Mouse (Mus musculus) spleen, adult 12 weeks (tissue): Measurements from ENCODE around the gene Cep290.
"Not testable (repeated sequence)": the region's sequence is repeated elsewhere in the genome, so short reads cannot be mapped to it uniquely, and the experiment has no call there.

Source experiments
- DNase-seq: peaks from one replicate; pipeline ENCODE4 v3.0.0; 2022; ENCODE audit warnings: low spot score

The Cep290 gene

DNA sequence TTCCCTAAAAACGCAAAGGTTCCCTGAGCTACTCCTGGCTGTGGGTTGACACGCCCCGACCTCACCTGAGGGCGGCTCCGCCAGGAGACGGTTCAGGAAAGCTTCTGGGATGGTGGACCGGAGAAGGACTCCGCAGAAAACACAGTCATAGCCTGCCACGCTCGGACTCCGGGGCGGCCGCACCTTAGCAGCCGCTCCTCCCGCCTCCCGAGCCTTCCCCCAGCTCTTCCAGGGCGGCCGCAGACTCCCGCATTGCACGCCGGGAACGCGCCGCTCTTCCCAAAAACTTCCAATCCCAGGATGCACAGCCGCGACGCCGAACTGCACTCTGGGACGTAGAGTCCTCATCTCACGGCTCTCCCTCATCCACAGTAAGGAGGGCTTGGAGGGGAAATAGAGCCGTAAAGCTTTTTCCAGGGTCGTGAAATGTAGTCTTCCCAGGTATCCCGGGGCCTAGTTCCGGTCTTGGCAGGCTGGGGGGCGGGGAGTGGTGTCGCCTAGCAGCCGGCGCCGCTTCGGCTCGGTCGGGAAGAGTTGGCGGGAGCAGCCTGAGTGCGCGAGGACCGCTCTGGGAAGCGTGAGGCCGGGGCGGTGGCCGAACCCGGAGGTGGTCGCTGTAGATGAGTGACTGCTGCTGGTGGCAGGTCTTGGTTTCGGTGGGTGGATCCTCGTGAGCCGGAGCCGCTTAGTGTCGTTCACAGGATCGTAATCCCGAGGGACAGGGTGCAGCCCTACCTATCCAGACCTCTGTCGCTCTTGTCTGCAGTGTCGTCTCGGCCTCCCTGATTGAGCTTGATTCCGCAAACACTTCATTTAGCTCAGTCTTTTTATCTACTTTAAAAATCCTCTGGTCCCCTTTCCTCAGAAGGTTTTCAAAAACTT lies at the start of gene Cep290, which contains the start of gene Tmtc3:
Cep290 (plus strand) TSS at position 462 of the 882 bp plus-strand sequence.
Tmtc3 (minus strand) TSS at position 254 of the 882 bp plus-strand sequence.
- peak; percentile 76 for DNase-seq

DNA sequence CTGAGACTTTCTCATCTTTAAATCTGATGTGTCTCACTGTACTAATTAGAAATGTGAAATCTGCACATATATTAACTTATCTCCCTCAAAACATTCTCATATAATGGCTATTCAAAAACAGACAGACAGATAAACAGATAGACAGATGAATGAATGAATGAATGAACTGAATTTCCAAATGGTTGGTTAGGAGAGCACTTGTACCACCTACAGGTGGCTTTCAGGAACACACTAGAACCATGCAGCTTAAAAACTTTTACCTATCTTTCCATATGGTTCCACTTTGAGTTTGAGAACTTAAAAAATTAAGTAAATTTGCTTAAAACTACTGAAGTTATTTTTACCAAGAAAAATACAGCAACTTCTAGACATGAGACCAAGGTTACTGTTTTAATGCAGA lies 38.0 kb upstream of the Cep290 start:
- no peak for DNase-seq

DNA sequence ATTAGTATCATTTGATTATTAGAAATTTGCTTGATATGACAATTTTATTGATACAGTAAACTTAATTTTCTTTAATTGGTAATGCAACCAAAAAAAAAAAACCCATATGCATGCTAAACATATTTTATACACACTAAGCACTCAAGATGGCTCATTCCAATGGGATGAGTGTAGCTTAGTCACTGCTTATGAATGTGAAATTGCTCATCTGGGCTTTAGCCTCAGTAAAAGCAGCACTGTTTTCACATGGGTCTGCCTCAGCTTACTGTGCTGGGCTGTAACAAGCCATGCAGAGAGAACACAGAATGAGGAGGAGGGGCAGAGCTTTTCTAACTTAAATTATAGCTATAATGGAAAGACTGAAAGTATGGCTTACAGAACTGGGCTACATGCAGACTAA lies 26.8 kb upstream of the Cep290 start:
- no peak for DNase-seq

DNA sequence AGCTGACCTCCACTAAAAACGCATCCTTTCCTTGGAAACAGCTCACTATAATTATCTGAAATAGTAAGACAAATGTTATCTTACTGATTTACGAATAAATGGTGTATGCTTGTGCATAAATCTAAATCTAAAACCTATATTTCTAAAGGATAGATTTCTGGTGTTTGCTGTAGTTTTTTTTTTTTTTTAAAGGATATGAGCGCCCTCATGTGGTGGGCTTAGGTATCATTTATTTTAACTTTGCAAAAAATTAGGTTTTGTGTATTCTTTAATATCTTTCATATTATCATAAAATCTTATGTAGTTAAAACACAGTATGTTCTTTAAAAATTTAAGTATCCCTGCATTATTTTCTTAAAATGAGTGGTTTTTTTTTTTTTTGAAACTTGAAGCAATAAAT lies 12.3 kb upstream of the Cep290 start:
- DNase-seq: no peak

DNA sequence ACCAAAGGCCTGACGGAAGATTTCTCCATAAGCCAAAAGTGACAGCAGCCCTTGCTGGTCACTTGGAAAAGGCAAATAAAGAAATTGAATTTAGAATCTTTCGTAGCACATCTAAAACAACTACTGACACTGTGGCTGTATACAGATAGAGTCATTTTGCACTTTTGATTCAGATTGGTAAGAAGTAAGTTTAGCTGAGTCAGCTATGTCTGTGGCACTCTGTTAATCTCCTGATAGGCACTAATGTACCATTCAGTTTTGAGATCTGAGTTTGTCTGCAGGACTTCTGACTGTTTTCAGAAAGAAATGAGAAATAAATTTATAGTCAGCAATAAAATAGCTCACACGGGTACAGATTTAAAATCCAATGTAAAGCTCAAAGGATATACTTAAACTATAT lies 7.8 kb upstream of the Cep290 start:
- no peak for DNase-seq

DNA sequence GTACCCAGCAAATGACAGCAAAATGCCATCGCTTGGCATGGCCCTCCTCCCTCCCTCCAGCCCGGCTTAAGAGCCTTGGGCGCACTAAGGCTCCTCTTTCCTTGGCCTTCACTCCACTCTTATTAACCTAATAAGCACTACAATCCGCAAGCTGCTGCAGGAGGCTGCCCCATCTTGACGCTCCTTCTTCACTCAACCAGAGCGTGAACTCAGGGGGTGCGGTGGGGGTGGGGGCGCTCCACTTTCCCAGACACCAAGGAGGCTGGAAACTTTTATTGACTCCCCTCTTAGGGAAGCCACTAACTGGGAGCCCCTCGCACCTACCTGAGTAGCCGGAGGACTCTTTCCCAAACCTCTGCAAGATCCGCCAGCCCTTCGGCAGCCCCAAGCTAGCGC lies 659 bp upstream of the Cep290 start:
- no peak for DNase-seq

DNA sequence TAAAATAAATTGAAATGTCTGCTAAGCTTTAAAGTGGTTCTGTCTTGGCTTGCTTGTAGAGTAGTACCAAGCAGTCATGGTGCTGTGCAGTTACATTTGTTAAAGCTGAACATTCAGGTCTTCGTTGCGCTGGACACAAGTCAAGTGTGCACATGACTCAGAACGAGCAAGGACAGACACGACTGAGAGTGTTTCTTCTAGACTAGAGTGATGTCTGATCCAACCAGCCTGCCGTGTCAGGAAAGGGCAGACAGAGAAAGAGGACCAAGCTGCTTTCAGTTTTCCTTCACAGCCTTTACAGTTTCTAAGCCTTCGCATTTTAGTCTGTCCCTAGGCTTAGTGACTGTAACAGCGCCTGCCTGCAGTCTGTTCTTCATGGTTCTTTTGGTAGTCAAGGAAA lies 4.6 kb downstream of the Cep290 start:
- DNase-seq: no peak

DNA sequence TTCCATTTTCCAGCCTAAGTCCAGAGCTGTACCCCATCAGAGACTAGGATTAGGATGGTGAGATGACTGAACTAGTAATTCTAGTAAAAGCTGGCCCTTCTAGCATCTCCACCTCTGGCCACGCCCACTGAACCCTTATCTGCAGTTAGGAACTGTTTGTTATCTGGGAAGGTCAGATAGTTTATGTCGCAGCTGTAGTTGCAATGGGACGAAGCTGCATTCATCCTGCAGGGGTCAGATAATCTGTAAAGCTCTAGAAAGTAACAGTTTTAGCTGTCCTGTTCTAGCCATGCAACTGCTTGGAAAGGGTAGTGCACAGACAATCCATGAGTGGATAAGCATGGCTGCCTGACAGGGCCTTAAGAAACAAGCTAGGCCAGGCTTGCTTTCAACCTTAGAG lies 11.0 kb downstream of the Cep290 start:
- peak; percentile 46 for DNase-seq

DNA sequence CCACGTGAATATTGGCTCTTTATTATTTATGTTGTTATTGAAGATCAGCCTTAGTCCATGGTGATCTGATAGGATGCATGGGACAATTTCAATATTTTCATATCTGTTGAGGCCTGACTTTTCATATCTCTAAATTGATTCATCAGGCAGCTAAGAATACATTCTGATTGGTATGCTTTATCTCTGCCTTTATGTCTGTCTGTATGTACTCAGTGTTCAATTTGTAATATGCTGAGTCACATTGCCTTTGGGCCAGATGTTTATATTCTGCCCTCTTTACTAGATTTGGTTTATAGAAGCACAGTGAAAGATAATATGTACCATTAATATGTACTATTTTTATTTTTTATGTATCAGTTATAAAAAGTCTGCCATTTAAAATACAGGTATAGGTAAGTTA lies 20.8 kb downstream of the Cep290 start:
- no peak for DNase-seq

DNA sequence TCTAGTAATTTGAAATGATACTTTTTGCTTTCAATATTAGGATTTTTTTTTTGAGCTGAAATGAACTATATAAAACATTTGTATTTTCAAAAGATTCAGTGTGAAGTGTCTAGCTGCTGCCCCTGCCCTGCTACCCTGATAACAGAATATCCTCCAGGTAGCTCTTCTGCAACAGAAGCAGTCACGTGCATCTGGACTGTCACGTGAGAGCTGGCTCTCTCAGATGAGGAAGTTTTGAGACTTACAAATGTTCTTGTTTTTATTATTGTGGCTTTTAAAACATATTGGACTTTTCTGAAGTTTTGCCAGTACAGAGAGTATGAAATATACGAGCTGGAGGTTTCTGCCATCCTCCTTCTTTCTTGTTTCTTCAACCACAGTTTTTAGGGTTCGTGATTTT lies 34.3 kb downstream of the Cep290 start:
- DNase-seq: no peak

DNA sequence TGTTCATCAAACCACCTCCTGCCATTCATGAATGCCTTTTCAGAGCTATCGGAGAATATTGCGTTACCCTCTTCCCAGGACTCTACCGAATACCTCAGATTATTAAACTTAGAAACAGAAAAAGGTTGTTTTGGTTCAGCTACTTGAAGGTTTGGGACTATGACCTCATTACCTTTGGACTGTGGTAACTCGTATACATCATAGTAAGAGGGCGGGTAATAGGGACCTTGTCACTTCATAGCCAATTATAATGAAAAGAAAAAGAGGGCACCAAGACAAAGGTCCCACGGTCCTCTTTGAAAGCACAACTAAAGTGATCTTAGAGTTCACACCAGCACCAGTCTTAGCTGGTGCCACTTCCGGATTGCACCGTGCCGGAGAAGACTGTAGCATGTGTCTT lies 35.0 kb downstream of the Cep290 start:
- DNase-seq: no peak

DNA sequence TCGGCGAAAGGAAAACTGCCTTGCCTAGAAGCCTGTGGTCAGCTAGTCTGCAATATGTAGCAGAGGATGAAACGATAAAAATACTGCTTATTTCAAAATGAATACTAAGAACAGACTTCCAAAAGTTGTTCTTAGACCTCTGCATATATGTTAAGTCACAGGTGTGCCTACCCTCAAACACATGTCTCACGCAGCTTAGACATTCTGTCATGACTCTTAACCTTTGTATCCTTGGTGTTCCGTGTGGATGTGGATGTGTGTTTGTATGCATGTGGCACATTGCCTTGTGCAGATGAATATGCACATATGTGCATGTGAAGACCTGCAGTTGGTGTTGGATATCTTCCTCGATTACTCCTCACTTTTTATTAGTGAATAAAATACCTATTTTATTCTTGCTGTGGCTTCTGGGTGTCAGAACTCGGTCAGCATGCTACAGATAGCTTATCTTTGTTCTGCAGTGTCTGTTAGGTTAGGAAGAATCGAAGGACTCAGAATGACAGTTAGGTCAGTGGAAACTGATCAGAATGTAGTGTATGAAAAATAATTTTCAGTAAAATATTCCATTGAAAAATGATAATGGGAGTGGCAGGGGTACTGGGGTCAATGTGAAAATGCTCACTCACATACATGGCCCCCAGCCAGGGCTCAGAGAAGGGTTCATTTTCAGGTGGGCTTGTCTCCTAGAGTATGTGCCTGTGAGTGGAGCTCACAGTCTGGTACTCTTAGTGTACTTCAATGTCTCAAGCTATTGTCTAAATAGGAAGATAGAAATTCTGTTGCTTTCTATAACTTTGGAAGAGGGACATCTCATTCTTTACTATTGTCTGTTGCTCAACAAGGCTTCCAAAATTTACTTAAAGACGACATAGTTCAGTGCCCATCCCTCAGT lies 37.4 kb downstream of the Cep290 start:
- no peak for DNase-seq

DNA sequence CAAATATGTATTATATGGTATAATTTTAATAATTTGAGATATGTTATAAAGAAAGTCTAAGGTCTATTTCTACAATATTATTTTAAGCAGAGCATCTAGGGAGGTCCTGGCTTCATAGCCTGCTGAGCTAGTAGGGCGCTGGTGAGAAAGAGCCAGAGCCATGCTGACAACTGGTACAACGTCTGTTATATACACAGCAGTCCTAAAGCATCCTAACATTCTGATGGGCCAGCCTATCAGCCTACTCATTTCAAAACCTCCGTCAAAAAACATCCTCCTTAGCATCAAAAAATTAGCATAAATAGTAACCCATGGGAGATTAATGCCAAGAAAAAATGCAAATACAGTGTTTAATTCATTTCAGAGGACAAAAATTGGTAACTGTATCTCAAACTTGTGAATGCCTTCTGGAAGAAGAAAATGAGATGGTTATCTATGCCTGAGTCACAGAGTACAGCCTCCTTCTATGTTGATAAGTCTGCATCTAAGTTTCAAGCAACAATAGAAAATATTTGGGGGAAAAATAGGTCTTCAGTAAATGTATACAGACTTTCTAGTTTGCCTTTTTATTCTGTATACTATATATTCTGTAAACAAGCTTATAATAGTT lies 69.3 kb downstream of the Cep290 start:
- DNase-seq: no peak

DNA sequence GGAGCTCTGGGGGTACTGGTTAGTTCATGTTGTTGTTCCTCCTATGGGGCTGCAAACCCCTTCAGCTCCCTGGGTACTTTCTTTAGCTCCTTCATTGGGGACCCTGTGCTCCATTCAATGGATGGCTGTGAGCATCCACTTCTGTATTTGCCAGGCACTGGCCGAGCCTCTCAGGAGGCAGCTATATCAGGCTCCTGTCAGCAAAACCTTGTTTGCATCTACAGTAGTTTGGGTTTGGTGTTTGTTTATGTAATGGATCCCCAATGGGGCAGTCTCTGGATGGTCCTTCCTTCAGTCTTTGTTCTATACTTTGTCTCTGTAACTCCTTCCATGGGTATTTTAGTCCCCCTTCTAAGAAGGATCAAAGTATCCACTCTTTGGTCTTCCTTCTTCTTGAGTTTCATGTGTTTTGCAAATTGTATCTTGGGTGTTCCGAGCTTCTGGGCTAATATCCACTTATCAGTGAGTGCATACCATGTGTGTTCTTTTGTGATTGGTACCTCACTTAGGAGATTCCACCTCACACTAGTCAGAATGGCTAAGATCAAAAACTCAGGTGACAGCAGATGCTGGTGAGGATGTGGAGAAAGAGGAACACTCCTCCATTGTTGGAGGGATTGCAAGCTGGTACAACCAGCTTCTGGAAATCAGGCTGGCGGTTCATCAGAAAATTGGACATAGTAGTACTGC lies 73.0 kb downstream of the Cep290 start:
- not testable (repeated sequence) for DNase-seq

DNA sequence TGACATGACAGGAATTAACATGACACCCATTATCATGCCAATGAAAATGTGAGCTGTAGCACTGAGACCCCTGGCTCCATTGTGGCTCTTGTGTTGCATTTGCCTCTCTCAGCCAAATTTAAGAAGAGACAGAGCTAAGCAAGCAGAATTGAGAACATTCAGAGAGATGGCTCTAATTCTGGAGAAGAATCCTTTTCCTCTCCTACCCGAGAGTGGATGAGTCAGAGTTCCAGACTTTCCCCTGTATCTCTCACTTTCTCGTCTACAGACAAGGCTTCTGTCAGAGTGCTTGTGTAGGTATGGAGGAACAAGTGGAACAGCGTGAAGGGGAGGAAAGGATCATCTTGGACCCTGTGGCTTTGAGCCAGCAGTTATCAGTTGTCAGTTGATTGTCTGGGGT lies 76.8 kb downstream of the Cep290 start:
- DNase-seq: no peak

DNA sequence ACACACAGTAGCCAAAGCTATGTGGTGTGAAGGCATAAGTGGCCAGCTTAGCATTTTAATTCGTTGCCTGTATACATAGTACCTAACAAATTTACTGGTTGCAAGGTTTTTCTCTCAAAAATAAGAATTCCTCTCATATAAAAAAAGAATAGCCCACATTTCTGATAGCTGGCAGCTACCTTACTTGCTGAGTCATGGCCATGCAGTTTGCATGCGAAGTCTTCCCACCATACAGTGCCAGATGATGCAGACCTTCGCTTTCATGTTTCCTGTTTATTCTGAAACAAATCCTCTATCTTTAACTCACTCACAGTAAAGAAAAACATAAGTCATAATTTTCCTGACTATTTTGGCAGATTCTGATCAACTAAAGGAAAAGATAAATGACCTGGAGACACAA lies 84.3 kb downstream of the Cep290 start:
- DNase-seq: no peak

DNA sequence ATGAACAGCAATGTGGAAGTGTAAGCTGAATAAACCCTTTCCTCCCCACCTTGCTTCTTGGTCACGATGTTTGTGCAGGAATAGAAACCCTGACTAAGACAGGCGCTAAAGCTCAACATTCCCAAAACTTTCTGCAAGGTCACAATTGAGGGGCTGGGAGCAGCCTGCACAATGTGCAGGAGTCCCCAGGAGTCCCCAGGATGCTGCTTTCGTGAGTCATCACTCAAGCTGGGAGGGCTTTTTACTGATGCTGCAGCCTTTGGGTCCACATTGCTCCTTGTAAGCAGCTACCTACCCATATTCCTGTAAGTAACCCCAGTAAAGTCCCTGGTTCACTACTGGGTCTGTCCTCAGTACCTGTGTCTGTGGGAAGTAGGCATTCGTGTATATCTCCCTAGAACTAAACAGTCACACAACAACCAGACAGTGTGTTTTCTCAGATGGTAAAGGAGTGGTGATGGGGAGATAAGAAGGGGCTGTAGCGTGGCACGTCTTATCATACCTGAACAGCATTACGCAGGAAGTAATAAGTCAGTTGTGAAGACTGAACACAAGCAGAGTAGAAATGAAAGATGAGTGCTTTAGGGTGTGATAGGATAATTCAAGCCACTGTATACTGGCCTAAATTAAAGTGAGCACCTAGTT lies 87.3 kb downstream of the Cep290 start:
- DNase-seq: no peak

DNA sequence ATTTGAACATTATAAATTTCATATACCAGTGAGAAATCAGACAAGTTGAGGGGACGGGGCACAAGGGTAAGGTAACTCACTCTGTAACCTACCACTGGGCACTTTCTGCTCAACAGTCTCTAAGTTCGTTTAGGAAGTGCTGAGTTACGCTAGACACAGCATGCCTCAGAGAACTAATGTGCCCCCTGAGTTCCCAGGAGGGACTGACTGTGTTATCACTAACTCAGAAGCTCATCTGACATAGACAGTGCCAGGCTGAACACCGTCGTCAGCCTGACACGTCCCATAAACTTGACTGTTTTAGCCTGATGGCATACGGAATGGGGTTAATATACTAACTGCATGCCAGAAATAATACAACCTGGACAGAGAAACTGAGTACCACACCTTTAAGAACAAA lies 87.9 kb downstream of the Cep290 start:
- no peak for DNase-seq

DNA sequence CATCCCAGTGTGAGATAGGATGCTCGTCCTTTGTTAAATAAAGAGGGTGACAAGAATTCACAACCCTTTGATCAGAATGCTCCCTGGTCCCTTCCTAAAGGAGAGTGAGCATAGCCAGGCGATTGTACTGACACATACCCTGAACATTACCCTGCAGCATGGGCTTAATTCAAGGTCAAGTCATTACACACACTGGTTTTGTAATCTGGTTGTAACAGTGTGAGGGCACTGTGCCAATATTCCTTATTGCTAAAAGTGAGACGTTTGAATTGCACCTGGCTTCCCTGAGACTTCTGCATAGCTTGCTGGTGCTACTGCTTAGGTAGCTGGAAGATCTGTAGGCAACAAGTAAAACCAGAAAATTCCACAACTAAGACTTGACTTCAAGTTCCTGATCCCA lies 96.8 kb downstream of the Cep290 start:
- DNase-seq: no peak

DNA sequence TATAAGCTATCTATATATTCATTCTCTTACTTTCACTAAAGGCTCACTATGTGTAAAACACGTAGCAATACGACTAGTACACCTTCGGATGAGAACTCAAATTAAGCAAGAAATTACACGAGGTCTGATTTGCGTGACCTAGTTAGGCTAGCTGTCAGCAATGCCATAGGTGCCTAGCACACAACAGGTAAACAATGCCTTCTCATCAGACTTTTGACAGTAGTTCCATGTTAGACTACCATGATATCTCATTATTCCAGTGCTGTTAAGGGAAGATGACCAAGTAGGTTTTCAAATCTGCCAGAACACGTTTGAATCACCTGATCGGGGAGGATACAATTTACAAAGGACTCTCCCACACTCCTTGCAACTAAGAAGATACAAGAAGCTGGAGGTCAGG lies 101.2 kb downstream of the Cep290 start:
- no peak for DNase-seq

DNA sequence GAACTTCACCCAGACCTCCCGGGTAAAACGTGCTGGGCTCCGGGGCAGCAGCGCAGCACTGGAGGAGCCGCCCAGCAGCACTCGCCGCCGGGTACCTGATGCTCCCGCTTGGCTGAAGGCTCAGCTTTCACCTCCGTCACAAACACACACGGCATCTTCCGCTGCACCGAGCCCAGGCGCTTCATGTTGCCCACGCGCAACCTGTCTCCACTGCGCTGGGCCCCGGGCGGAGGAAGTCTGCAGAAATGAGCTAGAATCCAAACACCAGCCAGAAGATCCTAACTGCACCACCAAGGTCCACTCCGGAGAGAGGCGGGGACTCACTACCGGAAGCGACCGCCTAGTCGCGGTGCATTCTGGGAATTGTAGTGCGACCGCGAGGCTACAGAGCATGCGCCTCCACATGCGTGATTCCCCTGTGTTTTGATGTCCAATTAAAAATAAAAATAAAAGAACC lies 101.6 kb downstream of the Cep290 start:
- DNase-seq: peak; percentile 81
